Mouse (Mus musculus): ENCODE measurements around the gene Ppp1r27. TPM values are rescaled to one million over a fixed set of nuclear protein-coding genes. Genes with fewer than 3 reads are reported as not detected.

Ppp1r27 gene
- polyA plus RNA-seq, 1 experiment from 2014 or later: 8.5 TPM

GRCm38 (mm10) chr11:120577211-120578023 is 26.5 kb upstream of the Ppp1r27 start:
- 83% methylated on average over 7 of the region's 7 CpGs for WGBS

GRCm38 (mm10) chr11:120576365-120576981 is 25.5 kb upstream of the Ppp1r27 start:
- ATAC-seq (replicated peaks; ENCODE audit: extremely low read depth, insufficient read depth, low FRiP score): no peak
- peaks cover 22% of the 10 kb centered on the region for H3K36me3 ChIP-seq (ENCODE audit: control insufficient read depth, insufficient read depth)
- no peak overlapping the region for H3K4me3 ChIP-seq (ENCODE audit: low read length)
- H3K27me3 ChIP-seq (ENCODE audit: control insufficient read depth, insufficient read depth, low read length): no peaks in the 10 kb centered on the region
- 82% methylated on average over 3 of the region's 3 CpGs for WGBS
- no peak overlapping the region for H3K27ac ChIP-seq (ENCODE audit: low read length)
- no peak overlapping the region for H3K9ac ChIP-seq (ENCODE audit: low read length)
- no peaks in the 10 kb centered on the region for H3K9me3 ChIP-seq (replicated peaks; ENCODE audit: control insufficient read depth, low read length)
- H3K4me1 ChIP-seq (ENCODE audit: control insufficient read depth, insufficient read depth, low read length): peaks cover 29% of the 10 kb centered on the region
- H3K4me2 ChIP-seq (ENCODE audit: low read depth, low read length): no peak overlapping the region

More at GRCm38 (mm10) chr11:120577211-120578023, 26.5 kb upstream of the Ppp1r27 start:
- no peak overlapping the region for H3K9ac ChIP-seq (ENCODE audit: low read length)
- peaks cover 22% of the 10 kb centered on the region for H3K36me3 ChIP-seq (ENCODE audit: control insufficient read depth, insufficient read depth)
- H3K9me3 ChIP-seq (replicated peaks; ENCODE audit: control insufficient read depth, low read length): no peaks in the 10 kb centered on the region
- no peaks in the 10 kb centered on the region for H3K27me3 ChIP-seq (ENCODE audit: control insufficient read depth, insufficient read depth, low read length)
- H3K27ac ChIP-seq (ENCODE audit: low read length): no peak overlapping the region
- no peak overlapping the region for H3K4me2 ChIP-seq (ENCODE audit: low read depth, low read length)
- no peak for ATAC-seq (replicated peaks; ENCODE audit: extremely low read depth, insufficient read depth, low FRiP score)
- peaks cover 29% of the 10 kb centered on the region for H3K4me1 ChIP-seq (ENCODE audit: control insufficient read depth, insufficient read depth, low read length)
- no peak overlapping the region for H3K4me3 ChIP-seq (ENCODE audit: low read length)

- H3K4me3 ChIP-seq (ENCODE audit: low read length): no peak overlapping the region
- H3K9me3 ChIP-seq (replicated peaks; ENCODE audit: control insufficient read depth, low read length): no peaks in the 10 kb centered on the region
- no peak overlapping the region for H3K9ac ChIP-seq (ENCODE audit: low read length)
- ATAC-seq (replicated peaks; ENCODE audit: extremely low read depth, insufficient read depth, low FRiP score): no peak
- no peak overlapping the region for H3K4me2 ChIP-seq (ENCODE audit: low read depth, low read length)
- H3K36me3 ChIP-seq (ENCODE audit: control insufficient read depth, insufficient read depth): peaks cover 28% of the 10 kb centered on the region
- peaks cover 33% of the 10 kb centered on the region for H3K4me1 ChIP-seq (ENCODE audit: control insufficient read depth, insufficient read depth, low read length)
- no peak overlapping the region for H3K27ac ChIP-seq (ENCODE audit: low read length)
- no peaks in the 10 kb centered on the region for H3K27me3 ChIP-seq (ENCODE audit: control insufficient read depth, insufficient read depth, low read length)
These were observed 25.0 kb upstream of the Ppp1r27 start for GRCm38 (mm10) chr11:120575940-120576339.

GRCm38 (mm10) chr11:120575046-120575445 is 24.1 kb upstream of the Ppp1r27 start:
- Histone ChIP-seq H3K4me2 (ENCODE audit: low read depth, low read length) (no peak overlapping the region), H3K27me3 (ENCODE audit: control insufficient read depth, insufficient read depth, low read length) (no peaks in the 10 kb centered on the region), H3K36me3 (ENCODE audit: control insufficient read depth, insufficient read depth) (peaks cover 37% of the 10 kb centered on the region), H3K9me3 (replicated peaks; ENCODE audit: control insufficient read depth, low read length) (no peaks in the 10 kb centered on the region), H3K4me1 (ENCODE audit: control insufficient read depth, insufficient read depth, low read length) (peaks cover 29% of the 10 kb centered on the region), H3K27ac (ENCODE audit: low read length) (no peak overlapping the region; the same call in 1 of the 2 replicates), H3K9ac (ENCODE audit: low read length) (no peak overlapping the region), H3K4me3 (ENCODE audit: low read length) (no peak overlapping the region)
- 84% methylated on average over 2 of the region's 2 CpGs for WGBS
- no peak for ATAC-seq (replicated peaks; ENCODE audit: extremely low read depth, insufficient read depth, low FRiP score)

- no peaks in the 10 kb centered on the region for H3K9me3 ChIP-seq (replicated peaks; ENCODE audit: control insufficient read depth, low read length)
- H3K36me3 ChIP-seq (ENCODE audit: control insufficient read depth, insufficient read depth): peaks cover 38% of the 10 kb centered on the region
- H3K4me3 ChIP-seq (ENCODE audit: low read length): peak overlapping the region; percentile 97
- peaks cover 21% of the 10 kb centered on the region for H3K4me1 ChIP-seq (ENCODE audit: control insufficient read depth, insufficient read depth, low read length)
- no peaks in the 10 kb centered on the region for H3K27me3 ChIP-seq (ENCODE audit: control insufficient read depth, insufficient read depth, low read length)
- no peak for ATAC-seq (replicated peaks; ENCODE audit: extremely low read depth, insufficient read depth, low FRiP score)
- 25% methylated on average over 5 of the region's 5 CpGs for WGBS
- H3K9ac ChIP-seq (ENCODE audit: low read length): peak overlapping the region; percentile 95
- peak overlapping the region; percentile 68 for H3K4me2 ChIP-seq (ENCODE audit: low read depth, low read length)
- peak overlapping the region; percentile 68 for H3K27ac ChIP-seq (ENCODE audit: low read length)
These were observed 23.3 kb upstream of the Ppp1r27 start for GRCm38 (mm10) chr11:120574278-120574600.

GRCm38 (mm10) chr11:120573585-120574277 is 22.8 kb upstream of the Ppp1r27 start:
- Histone ChIP-seq H3K9me3 (replicated peaks; ENCODE audit: control insufficient read depth, low read length) (no peaks in the 10 kb centered on the region), H3K36me3 (ENCODE audit: control insufficient read depth, insufficient read depth) (peaks cover 33% of the 10 kb centered on the region), H3K4me3 (ENCODE audit: low read length) (peak overlapping the region; percentile 97), H3K27ac (ENCODE audit: low read length) (peak overlapping the region; percentile 99), H3K27me3 (ENCODE audit: control insufficient read depth, insufficient read depth, low read length) (no peaks in the 10 kb centered on the region), H3K4me1 (ENCODE audit: control insufficient read depth, insufficient read depth, low read length) (peaks cover 19% of the 10 kb centered on the region), H3K4me2 (ENCODE audit: low read depth, low read length) (peak overlapping the region; percentile 68), H3K9ac (ENCODE audit: low read length) (peak overlapping the region; percentile 95)
- WGBS: under 1% methylated on average over 23 of the region's 23 CpGs
- ATAC-seq (replicated peaks; ENCODE audit: extremely low read depth, insufficient read depth, low FRiP score): 0 out of 2 replicates have a peak, but pooled peaks have one; percentile 0

- H3K27me3 ChIP-seq (ENCODE audit: control insufficient read depth, insufficient read depth, low read length): no peaks in the 10 kb centered on the region
- ATAC-seq (replicated peaks; ENCODE audit: extremely low read depth, insufficient read depth, low FRiP score): peak; percentile 96
- H3K9me3 ChIP-seq (replicated peaks; ENCODE audit: control insufficient read depth, low read length): no peaks in the 10 kb centered on the region
- under 1% methylated on average over 94 of the region's 94 CpGs for WGBS
- H3K4me3 ChIP-seq (ENCODE audit: low read length): peak within 1 kb of the TSS; percentile 97
- H3K4me2 ChIP-seq (ENCODE audit: low read depth, low read length): peak within 1 kb of the TSS; percentile 90
- H3K36me3 ChIP-seq (ENCODE audit: control insufficient read depth, insufficient read depth): peaks cover 33% of the 10 kb centered on the region
- peak within 1 kb of the TSS; percentile 99 for H3K27ac ChIP-seq (ENCODE audit: low read length)
- H3K9ac ChIP-seq (ENCODE audit: low read length): peak within 1 kb of the TSS; percentile 97
- peaks cover 19% of the 10 kb centered on the region for H3K4me1 ChIP-seq (ENCODE audit: control insufficient read depth, insufficient read depth, low read length)
These were observed 22.0 kb upstream of the Ppp1r27 start, which contains the start of gene P4hb for GRCm38 (mm10) chr11:120572752-120573584. TSS of gene P4hb (minus strand) at chr11:120573253.

GRCm38 (mm10) chr11:120572417-120572751 is 21.5 kb upstream of the Ppp1r27 start:
- Histone ChIP-seq H3K4me2 (ENCODE audit: low read depth, low read length) (peak overlapping the region; percentile 90), H3K27ac (ENCODE audit: low read length) (peak overlapping the region; percentile 92), H3K9me3 (replicated peaks; ENCODE audit: control insufficient read depth, low read length) (no peaks in the 10 kb centered on the region), H3K9ac (ENCODE audit: low read length) (peak overlapping the region; percentile 97), H3K36me3 (ENCODE audit: control insufficient read depth, insufficient read depth) (peaks cover 33% of the 10 kb centered on the region), H3K27me3 (ENCODE audit: control insufficient read depth, insufficient read depth, low read length) (no peaks in the 10 kb centered on the region), H3K4me1 (ENCODE audit: control insufficient read depth, insufficient read depth, low read length) (peaks cover 19% of the 10 kb centered on the region), H3K4me3 (ENCODE audit: low read length) (peak overlapping the region; percentile 97)
- 0% methylated on average over 24 of the region's 24 CpGs for WGBS
- peak; percentile 8 for ATAC-seq (replicated peaks; ENCODE audit: extremely low read depth, insufficient read depth, low FRiP score)
